Mouse (Mus musculus): ENCODE measurements around the gene 1700019N19Rik.

- TF ChIP-seq CTCF (IDR thresholded peaks at IDR 0.05; ENCODE audit: low read depth) (no peak), EP300 (IDR thresholded peaks at IDR 0.05; ENCODE audit: low read depth) (no peak)
These were observed 53.2 kb downstream of the 1700019N19Rik start for GRCm38 (mm10) chr19:58741036-58741435.
